Comparison of ENCODE assay signal across 21 mouse cellular contexts in the genomic region with DNA sequence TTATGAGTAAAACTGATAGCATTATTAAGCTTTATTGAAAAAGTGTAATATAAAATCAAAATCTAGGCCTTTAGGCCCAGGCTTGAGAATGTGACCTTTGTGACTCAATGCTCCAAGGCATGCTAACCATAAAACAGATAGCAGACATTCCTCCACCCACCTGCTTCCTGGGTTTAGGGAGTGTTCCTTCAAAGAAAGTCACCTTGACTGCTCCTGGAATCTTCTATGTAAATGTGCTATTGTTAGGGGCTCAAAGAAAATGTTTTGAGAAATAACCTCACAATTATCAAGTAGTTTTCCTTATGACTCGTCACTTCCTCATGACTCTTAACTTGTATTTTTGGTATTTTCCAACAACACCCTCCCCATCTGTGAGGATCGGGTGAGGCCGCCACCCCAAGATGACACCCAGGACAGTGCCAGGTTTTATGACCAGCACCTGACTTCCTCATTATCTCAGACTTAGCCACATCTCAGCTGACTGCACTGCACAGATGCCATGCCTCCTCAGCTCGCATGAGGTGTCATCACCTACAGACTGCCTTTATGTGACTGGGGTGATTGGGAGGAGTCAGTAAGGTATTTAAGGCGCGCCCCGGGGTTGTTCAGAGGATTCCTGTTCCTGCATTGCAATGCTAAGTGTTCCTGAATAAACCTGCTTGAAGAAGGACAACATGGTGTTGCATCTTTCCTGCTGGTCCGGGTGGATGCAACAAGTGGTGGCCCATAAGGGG.
DNase-seq lines count a peak whose midpoint lies in the region; ATAC-seq and TF ChIP-seq lines count a peak whose summit lies in the region.
"Had no signal": no experiment of that assay in that cellular context is flagged by ENCODE, and none has a peak within 500 bp of the region (broad histone marks: within the 10 kb centered on the region; RNA-seq: fewer than 3 reads in every experiment).

No protein-coding gene starts in this region.

- peak; percentile 69; the same call in 1 of the 2 replicates for TF ChIP-seq EP300 in ES-Bruce4 (IDR thresholded peaks at IDR 0.05; ENCODE audit: insufficient read depth, low read depth, low read length)

- TF ChIP-seq CTCF in ES-Bruce4 (IDR thresholded peaks at IDR 0.05; ENCODE audit: low read depth, low read length) = no peak

- no peak overlapping the region for H3K4me2 ChIP-seq in hindbrain, embryonic 16.5 days (ENCODE audit: low read length)
- H3K4me2 ChIP-seq: embryonic facial prominence, embryonic 12.5 days; forebrain, embryonic 13.5 days; forebrain, embryonic 15.5 days had no signal

- WGBS in hindbrain, embryonic 16.5 days = 94% methylated on average over 8 of the region's 8 CpGs

- H3K27me3 ChIP-seq in ES-Bruce4 (ENCODE audit: control insufficient read depth, insufficient read depth, low read length, poor library complexity, severe bottlenecking) = no peaks in the 10 kb centered on the region
- H3K27me3 ChIP-seq in hindbrain, embryonic 16.5 days (replicated peaks; ENCODE audit: control insufficient read depth, insufficient read depth, low read length) = no peaks in the 10 kb centered on the region
- H3K27me3 ChIP-seq: embryonic facial prominence, embryonic 12.5 days; forebrain, embryonic 13.5 days; forebrain, embryonic 15.5 days; Patski had no signal

- TF ChIP-seq POLR2A in ES-Bruce4 (IDR thresholded peaks at IDR 0.05; ENCODE audit: insufficient read depth, low read length) = no peak

- H3K9me3 ChIP-seq in ES-Bruce4 (replicated peaks; ENCODE audit: control insufficient read depth, insufficient read depth, low read length, poor library complexity, severe bottlenecking) (peaks cover 29% of the 10 kb centered on the region), ES-E14 (ENCODE audit: control insufficient read depth, insufficient read depth, low read depth, low read length) (no peaks in the 10 kb centered on the region)
- H3K9me3 ChIP-seq in hindbrain, embryonic 16.5 days (ENCODE audit: control insufficient read depth, low read length) = no peaks in the 10 kb centered on the region; the same call in 1 of the 2 replicates
- H3K9me3 ChIP-seq: embryonic facial prominence, embryonic 12.5 days; forebrain, embryonic 13.5 days; forebrain, embryonic 15.5 days had no signal

- peak; percentile 63 for DNase-seq in ES-E14 (ENCODE audit: low read depth, low spot score)
- peak; percentile 43 for DNase-seq in WW6 (ENCODE audit: low read depth, low spot score)
- no peak for DNase-seq in cerebellum, postnatal 14 days
- no peak for DNase-seq in B cell, adult 2 months
- DNase-seq: adrenal gland, adult 2 months; adrenal gland, postnatal 10 days; adrenal gland, postnatal 25 days; cerebellum, adult 11 months; cerebellum, adult 18-20 months; cerebellum, adult 8-10 months; cerebellum, adult 9-11 months; cerebellum, postnatal 25 days; forebrain, postnatal 0 days had no signal

- H3K4me1 ChIP-seq in ES-Bruce4 (ENCODE audit: control insufficient read depth, insufficient read depth, low read length) (peaks cover 2% of the 10 kb centered on the region), ES-E14 (ENCODE audit: control insufficient read depth in 2 of 2, insufficient read depth in 2 of 2, low read length in 2 of 2, poor library complexity in 1 of 2) (peaks cover 4 to 9% of the 10 kb centered on the region in 2 experiments; a peak in 3 of 4 replicates)
- no peaks in the 10 kb centered on the region for H3K4me1 ChIP-seq in hindbrain, embryonic 16.5 days (ENCODE audit: control insufficient read depth, insufficient read depth, low read depth, low read length)
- H3K4me1 ChIP-seq: embryonic facial prominence, embryonic 10.5 days; embryonic facial prominence, embryonic 12.5 days; forebrain, embryonic 13.5 days; forebrain, embryonic 15.5 days had no signal

- in situ Hi-C loops in ES-E14 (cut with MboI; ENCODE audit: low sequenced_read_pairs in 2 of 2, unreplicated experiment in 2 of 2) = no loop called here

- no peak for ATAC-seq in hindbrain, embryonic 16.5 days
- ATAC-seq: forebrain, embryonic 13.5 days; forebrain, embryonic 15.5 days; forebrain, postnatal 0 days; Patski had no signal

- H3K9ac ChIP-seq in ES-Bruce4 (ENCODE audit: low read depth, poor library complexity, severe bottlenecking) (no peak overlapping the region), ES-E14 (ENCODE audit: insufficient read depth, low read depth, low read length, poor library complexity, severe bottlenecking) (no peak overlapping the region)
- no peak overlapping the region for H3K9ac ChIP-seq in hindbrain, embryonic 16.5 days (ENCODE audit: low read depth, low read length)
- H3K9ac ChIP-seq: embryonic facial prominence, embryonic 12.5 days; forebrain, embryonic 13.5 days; forebrain, embryonic 15.5 days; forebrain, postnatal 0 days had no signal

- H3K36me3 ChIP-seq in ES-Bruce4 (ENCODE audit: control insufficient read depth, insufficient read depth, low read length, poor library complexity, severe bottlenecking) (no peaks in the 10 kb centered on the region; the same call in 1 of the 2 replicates), ES-E14 (ENCODE audit: control insufficient read depth, insufficient read depth, low read length, poor library complexity, severe bottlenecking) (peaks cover 9% of the 10 kb centered on the region; the same call in 1 of the 2 replicates)
- H3K36me3 ChIP-seq in hindbrain, embryonic 16.5 days (ENCODE audit: control insufficient read depth, insufficient read depth, low read length) = no peaks in the 10 kb centered on the region
- H3K36me3 ChIP-seq: embryonic facial prominence, embryonic 10.5 days; embryonic facial prominence, embryonic 12.5 days; forebrain, embryonic 15.5 days; G1E had no signal

- H3K4me3 ChIP-seq in ES-Bruce4 (ENCODE audit: low read depth, low read length) = no peak overlapping the region
- H3K4me3 ChIP-seq in ES-E14 (ENCODE audit: insufficient read depth in 1 of 2, low read depth in 1 of 2, low read length in 2 of 2, poor library complexity in 1 of 2, severe bottlenecking in 1 of 2) = no peak overlapping the region
- no peak overlapping the region for H3K4me3 ChIP-seq in hindbrain, embryonic 16.5 days (ENCODE audit: low read length)
- H3K4me3 ChIP-seq: embryonic facial prominence, embryonic 10.5 days; embryonic facial prominence, embryonic 12.5 days; forebrain, embryonic 13.5 days; forebrain, embryonic 15.5 days had no signal

- peak overlapping the region; percentile 86 for H3K27ac ChIP-seq in ES-Bruce4 (ENCODE audit: insufficient read depth, low read length)
- peak overlapping the region; percentile 98 for H3K27ac ChIP-seq in ES-E14 (ENCODE audit: insufficient read depth, low read depth, low read length, poor library complexity, severe bottlenecking)
- no peak overlapping the region for H3K27ac ChIP-seq in hindbrain, embryonic 16.5 days (ENCODE audit: low read depth, low read length)
- H3K27ac ChIP-seq: embryonic facial prominence, embryonic 10.5 days; embryonic facial prominence, embryonic 12.5 days; forebrain, embryonic 13.5 days; forebrain, embryonic 15.5 days had no signal

TF ChIP-seq in ES-E14, 5 proteins besides CTCF, POLR2A, EP300 and RAD21:
- no peak for TF ChIP-seq ZNF384 (IDR thresholded peaks at IDR 0.05; ENCODE audit: low read depth, low read length)
TF ChIP-seq in ES-E14: peak in this region for 0.

Comparison
In these comparisons a context has a peak if more than half of its experiments do, and no peak if none do; other contexts are left out.
1. DNase-seq: peak in ES-E14 (single experiment) and WW6 (single experiment); none in cerebellum, postnatal 14 days (0 of 2) and B cell, adult 2 months (0 of 2).